Mouse (Mus musculus) heart, postnatal 0 days (tissue): ENCODE data around the gene Clip1.

Experiments used
- CTCF ChIP-seq: IDR thresholded peaks from 2 replicates; pipeline ENCODE4 v1.5.1; 2016; ENCODE audit warnings: antibody characterized with exemption, control low read depth, low read depth
- EP300 ChIP-seq: IDR thresholded peaks from 2 replicates; pipeline ENCODE4 v1.6.1; 2016; ENCODE audit warnings: antibody characterized with exemption, low read depth

GRCm38 (mm10) chr5:123653287-123653801 lies 31.1 kb downstream of the Clip1 start:
- TF ChIP-seq CTCF (no peak), EP300 (no peak)
